Mouse (Mus musculus) stomach, postnatal 0 days (tissue): ENCODE measurements around the gene Tsn. TPM values are rescaled to one million over a fixed set of nuclear protein-coding genes. Genes with fewer than 3 reads are reported as not detected.

Experiments used
- ATAC-seq: fragments of 200-750 bp; cut with Nextera tagmentation; 2 replicates; pipeline ENCODE4 v1.8.0; 2017; ENCODE audit not compliant: low FRiP score, low TSS enrichment
- DNase-seq: peaks from one replicate; pipeline ENCODE4 v3.0.0-alpha.2; 2016; ENCODE audit warnings: low spot score
- H3K27ac ChIP-seq: fragments of 300-500 bp; sonication (generic); replicated peaks from 2 replicates; pipeline ENCODE4 v1.5.1; 2014; ENCODE audit warnings: mild to moderate bottlenecking, control low read depth
- H3K27me3 ChIP-seq: fragments of 300-500 bp; sonication (generic); 2 replicates; pipeline ENCODE4 v1.6.1; 2014; ENCODE audit warnings: low read length; ENCODE audit not compliant: control insufficient read depth, insufficient read depth
- H3K36me3 ChIP-seq: fragments of 300-500 bp; sonication (generic); 2 replicates; pipeline ENCODE4 v1.6.1; 2014; ENCODE audit warnings: low read length, mixed read lengths; ENCODE audit not compliant: control insufficient read depth, insufficient read depth
- H3K4me1 ChIP-seq: fragments of 300-500 bp; sonication (generic); replicated peaks from 2 replicates; pipeline ENCODE4 v1.6.1; 2014; ENCODE audit warnings: antibody characterized with exemption; ENCODE audit not compliant: control insufficient read depth, insufficient read depth
- H3K4me2 ChIP-seq: fragments of 300-500 bp; sonication (generic); replicated peaks from 2 replicates; pipeline ENCODE4 v1.6.1; 2014; ENCODE audit warnings: low read depth, mild to moderate bottlenecking, control low read depth, moderate library complexity
- H3K4me3 ChIP-seq: fragments of 300-500 bp; sonication (generic); 2 replicates; pipeline ENCODE4 v1.5.1; 2014; ENCODE audit warnings: low read depth, low read length, control low read depth
- H3K9ac ChIP-seq: fragments of 300-500 bp; sonication (generic); 2 replicates; pipeline ENCODE4 v1.6.1; 2014; ENCODE audit warnings: mild to moderate bottlenecking, low read length, control low read depth, mixed read lengths
- H3K9me3 ChIP-seq: fragments of 300-500 bp; sonication (generic); 2 replicates; pipeline ENCODE4 v1.6.1; 2016; ENCODE audit warnings: low read length; ENCODE audit not compliant: control insufficient read depth
- CTCF ChIP-seq: IDR thresholded peaks from 2 replicates; pipeline ENCODE4 v1.5.1; 2016; ENCODE audit warnings: antibody characterized with exemption, low read depth, mild to moderate bottlenecking, moderate library complexity
- EP300 ChIP-seq: optimal IDR thresholded peaks from 2 replicates; pipeline ENCODE3; 2016; ENCODE audit warnings: antibody characterized with exemption
- WGBS: fragments of 180-500 bp; shearing (Covaris S2); extraction: QIAGEN DNeasy Blood & Tissue Kit; methylation state at CpG from one replicate; pipeline ENCODE4 v1.1.7; 2014; 5-methylcytosine and 5-hydroxymethylcytosine counted together
- polyA plus RNA-seq: library from polyadenylated mRNA; unstranded; fragments of >200 nt; fragmentation: Nextera tagmentation; extraction: Ambion mirVana; gene quantifications from 2 replicates; pipeline ENCODE4 v1.2.1, GENCODE M21; 2015

The Tsn gene
- 156 and 174 TPM in 2 replicates for polyA plus RNA-seq

- Histone ChIP-seq H3K9me3 (no peaks in the 10 kb centered on the region), H3K36me3 (no peaks in the 10 kb centered on the region), H3K4me1 (no peaks in the 10 kb centered on the region), H3K27ac (peak within 1 kb of the TSS; percentile 96), H3K9ac (peak within 1 kb of the TSS; percentile 90), H3K27me3 (no peaks in the 10 kb centered on the region), H3K4me3 (peak within 1 kb of the TSS; percentile 84), H3K4me2 (peak within 1 kb of the TSS; percentile 55)
- ATAC-seq (no peak), DNase-seq (no peak)
- TF ChIP-seq CTCF, result no peak
- no peak for TF ChIP-seq EP300
- WGBS, result 46% methylated on average over 12 of the region's 12 CpGs
These were observed at the start of gene Tsn for GRCm38 (mm10) chr1:118311622-118312326. Gene Tsn, minus strand, starts transcription at chr1:118311739.

GRCm38 (mm10) chr1:118359071-118359761 lies 47.7 kb upstream of the Tsn start:
- TF ChIP-seq EP300 (no peak), CTCF (no peak)
- ATAC-seq (no peak), DNase-seq (no peak)
- H3K9ac ChIP-seq, result no peak overlapping the region
- H3K27ac ChIP-seq, result no peak overlapping the region
- H3K4me3 ChIP-seq, result no peak overlapping the region
- H3K27me3 ChIP-seq, result no peaks in the 10 kb centered on the region
- H3K4me2 ChIP-seq, result no peak overlapping the region
- 50% methylated on average over 6 of the region's 6 CpGs for WGBS
- no peaks in the 10 kb centered on the region for H3K36me3 ChIP-seq
- no peaks in the 10 kb centered on the region for H3K4me1 ChIP-seq
- H3K9me3 ChIP-seq, result no peaks in the 10 kb centered on the region

- 74% methylated on average over 3 of the region's 3 CpGs for WGBS
- Histone ChIP-seq H3K4me2 (no peak overlapping the region), H3K9me3 (no peaks in the 10 kb centered on the region), H3K4me3 (no peak overlapping the region), H3K9ac (no peak overlapping the region), H3K27ac (no peak overlapping the region), H3K4me1 (no peaks in the 10 kb centered on the region), H3K27me3 (no peaks in the 10 kb centered on the region), H3K36me3 (no peaks in the 10 kb centered on the region)
- ATAC-seq (no peak), DNase-seq (no peak)
- TF ChIP-seq CTCF, result no peak
These were observed 38.4 kb upstream of the Tsn start for GRCm38 (mm10) chr1:118349922-118350321.

- Histone ChIP-seq H3K4me1 (no peaks in the 10 kb centered on the region), H3K27ac (no peak overlapping the region), H3K27me3 (no peaks in the 10 kb centered on the region), H3K4me2 (no peak overlapping the region), H3K4me3 (no peak overlapping the region), H3K36me3 (no peaks in the 10 kb centered on the region), H3K9ac (no peak overlapping the region), H3K9me3 (no peaks in the 10 kb centered on the region)
- no peak for ATAC-seq
- DNase-seq, result no peak
- TF ChIP-seq CTCF (peak; percentile 37), EP300 (no peak)
- 28% methylated on average over 6 of the region's 6 CpGs for WGBS
These were observed 32.3 kb upstream of the Tsn start for GRCm38 (mm10) chr1:118343649-118344435.

- Histone ChIP-seq H3K9me3 (no peaks in the 10 kb centered on the region), H3K27me3 (no peaks in the 10 kb centered on the region), H3K4me2 (no peak overlapping the region), H3K9ac (no peak overlapping the region), H3K36me3 (peaks cover 4% of the 10 kb centered on the region; the same call in 1 of the 2 replicates), H3K27ac (no peak overlapping the region), H3K4me1 (no peaks in the 10 kb centered on the region), H3K4me3 (no peak overlapping the region)
- WGBS, result 60% methylated on average over 5 of the region's 5 CpGs
- ATAC-seq, result no peak
- TF ChIP-seq EP300, result no peak
- no peak for TF ChIP-seq CTCF
- no peak for DNase-seq
These were observed 26.4 kb upstream of the Tsn start for GRCm38 (mm10) chr1:118337921-118338320.

GRCm38 (mm10) chr1:118335847-118336246 lies 24.3 kb upstream of the Tsn start:
- no peaks in the 10 kb centered on the region for H3K9me3 ChIP-seq
- H3K4me1 ChIP-seq, result no peaks in the 10 kb centered on the region
- H3K9ac ChIP-seq, result no peak overlapping the region
- no peaks in the 10 kb centered on the region for H3K27me3 ChIP-seq
- H3K4me3 ChIP-seq, result no peak overlapping the region
- TF ChIP-seq EP300, result no peak
- peak; percentile 59 for TF ChIP-seq CTCF
- DNase-seq (no peak), ATAC-seq (no peak)
- H3K4me2 ChIP-seq, result no peak overlapping the region
- peaks cover 15% of the 10 kb centered on the region for H3K36me3 ChIP-seq
- H3K27ac ChIP-seq, result no peak overlapping the region
